Mouse (Mus musculus): ENCODE measurements around the gene Flvcr1.

DNA sequence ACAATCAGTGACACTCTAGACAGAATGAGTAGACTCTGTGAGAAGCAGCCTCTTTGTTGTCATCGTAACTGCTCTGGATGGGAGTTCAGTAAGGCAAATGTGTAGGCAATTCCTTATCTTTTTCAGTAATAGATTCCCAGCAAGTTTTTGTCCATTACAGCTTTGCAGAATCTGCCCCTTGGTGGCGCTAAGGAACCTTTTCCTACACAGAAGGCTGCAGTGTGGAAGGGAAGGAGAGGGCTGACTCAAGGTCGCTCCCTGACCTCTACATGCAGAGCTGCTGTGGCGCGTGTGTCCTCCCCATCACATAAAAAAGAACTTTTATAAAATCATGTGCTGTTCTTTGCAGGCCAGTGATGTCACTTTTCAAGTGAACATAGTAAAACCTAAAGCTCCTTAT, 42.4 kb upstream of the Flvcr1 start:
- no peak for TF ChIP-seq CTCF (IDR thresholded peaks at IDR 0.05; ENCODE audit: control insufficient read depth, insufficient read depth, insufficient read length)
- TF ChIP-seq MAX (IDR thresholded peaks at IDR 0.05) = no peak
- no peak for TF ChIP-seq FOSL1 (IDR thresholded peaks at IDR 0.05; ENCODE audit: insufficient read depth, low read length, poor library complexity, severe bottlenecking)
- no peak for TF ChIP-seq USF1 (IDR thresholded peaks at IDR 0.05; ENCODE audit: low read depth)
